Mouse (Mus musculus) megakaryocyte, embryonic 14.5 days (primary cell): ENCODE measurements around the gene Glul.

Experiments
- FLI1 ChIP-seq: IDR thresholded peaks from 2 replicates; pipeline ENCODE4 v1.6.1; 2012; ENCODE audit warnings: low read length, inconsistent platforms, mixed read lengths
- GATA1 ChIP-seq: IDR thresholded peaks from 3 replicates; pipeline ENCODE4 v1.6.1; 2012; ENCODE audit warnings: mixed read lengths, low read length, inconsistent platforms, borderline replicate concordance

DNA sequence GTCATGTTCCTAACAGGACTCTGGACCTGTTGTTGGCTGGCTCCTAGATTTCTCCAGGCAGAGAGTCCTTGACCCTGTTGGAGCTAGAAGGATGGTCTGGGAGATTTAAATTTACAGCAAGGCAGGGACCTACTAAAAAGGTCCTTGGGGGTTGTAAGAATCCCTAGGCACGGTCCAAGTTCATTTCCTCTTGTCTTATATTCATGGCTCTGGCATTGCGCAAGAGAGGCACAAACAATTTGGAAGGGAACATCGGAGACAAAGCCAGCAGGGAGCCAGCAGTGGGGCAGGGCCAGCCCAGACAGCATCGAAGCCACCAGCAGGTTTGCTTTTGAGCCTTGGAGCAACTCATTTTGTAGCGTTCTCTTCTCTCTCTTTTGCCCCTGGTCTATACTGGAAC is 45.4 kb downstream of the Glul start:
- TF ChIP-seq GATA1: no peak
- TF ChIP-seq FLI1: no peak
